Mouse (Mus musculus) lung, adult 2 months (tissue): ENCODE data around the gene 2810408A11Rik.

Experiments
- CTCF ChIP-seq: fragments of 200-500 bp; IDR thresholded peaks from 2 replicates; pipeline ENCODE4 v1.5.1; 2011; ENCODE audit warnings: mild to moderate bottlenecking, low read length, control low read depth; ENCODE audit not compliant: insufficient read depth
- POLR2A ChIP-seq: fragments of 200-500 bp; IDR thresholded peaks from 2 replicates; pipeline ENCODE4 v1.6.1; 2011; ENCODE audit warnings: low read depth, mild to moderate bottlenecking, control low read depth, low read length, borderline replicate concordance; ENCODE audit errors: extremely low read depth

- TF ChIP-seq CTCF: no peak
- TF ChIP-seq POLR2A: no peak
These were observed 9.3 kb downstream of the 2810408A11Rik start for GRCm38 (mm10) chr11:69891482-69891881.
